Mouse (Mus musculus) T-helper 2 cell (primary cell): Measurements from ENCODE around the gene Nupr1.

Source experiments
- in situ Hi-C: fragments of 300-600 bp; cut with MboI, MseI; formaldehyde crosslinking; loops from one replicate; pipeline ENCODE4 v1.15.1; 2025; ENCODE audit warnings: high pct_unique_total_duplicates

The Nupr1 gene

GRCm38 (mm10) chr7:126602650-126603049 is 28.0 kb downstream of the Nupr1 start:
- in situ Hi-C loops: no loop called here

- in situ Hi-C loops: no loop called here
Observed at GRCm38 (mm10) chr7:126601896-126602295, 28.8 kb downstream of the Nupr1 start.

- in situ Hi-C loops: loop anchor here (5.0 kb wide), 1 partner anchor 38 kb away; no protein-coding TSS in a partner anchor
Observed at GRCm38 (mm10) chr7:126598919-126599318, 31.7 kb downstream of the Nupr1 start.

- in situ Hi-C loops: loop anchor here (5.0 kb wide), 1 partner anchor 41 kb away; no protein-coding TSS in a partner anchor
Observed at GRCm38 (mm10) chr7:126596414-126596813, 34.2 kb downstream of the Nupr1 start.

GRCm38 (mm10) chr7:126595890-126596289 is 34.8 kb downstream of the Nupr1 start:
- in situ Hi-C loops: loop anchor here (5.0 kb wide), 1 partner anchor 41 kb away; no protein-coding TSS in a partner anchor

- in situ Hi-C loops: loop anchor here (5.0 kb wide), 1 partner anchor 42 kb away; no protein-coding TSS in a partner anchor
Observed at GRCm38 (mm10) chr7:126594862-126595561, 35.6 kb downstream of the Nupr1 start, which contains the start of gene Il27. Gene Il27 (minus strand): TSS chr7:126594941.

GRCm38 (mm10) chr7:126587779-126588178 is 42.9 kb downstream of the Nupr1 start:
- in situ Hi-C loops: no loop called here

GRCm38 (mm10) chr7:126586839-126587238 is 43.8 kb downstream of the Nupr1 start:
- in situ Hi-C loops: no loop called here

- in situ Hi-C loops: no loop called here
Observed at GRCm38 (mm10) chr7:126585717-126586116, 44.9 kb downstream of the Nupr1 start, which contains the start of gene Cln3. Gene Cln3 (minus strand): TSS chr7:126585817.

- in situ Hi-C loops: no loop called here
Observed at GRCm38 (mm10) chr7:126584506-126584977, 46.1 kb downstream of the Nupr1 start, which contains the start of gene Apobr. Gene Apobr (plus strand): TSS chr7:126584942.

GRCm38 (mm10) chr7:126583761-126584160 is 46.9 kb downstream of the Nupr1 start:
- in situ Hi-C loops: no loop called here

- in situ Hi-C loops: no loop called here
Observed at GRCm38 (mm10) chr7:126583251-126583709, 47.4 kb downstream of the Nupr1 start.

- in situ Hi-C loops: no loop called here
Observed at GRCm38 (mm10) chr7:126582759-126583158, 47.9 kb downstream of the Nupr1 start.

- in situ Hi-C loops: no loop called here
Observed at GRCm38 (mm10) chr7:126581661-126582060, 49.0 kb downstream of the Nupr1 start.

GRCm38 (mm10) chr7:126579172-126579571 is 51.5 kb downstream of the Nupr1 start:
- in situ Hi-C loops: loop anchor here (5.0 kb wide), 1 partner anchor 48 kb away; no protein-coding TSS in a partner anchor

GRCm38 (mm10) chr7:126576946-126577345 is 53.7 kb downstream of the Nupr1 start:
- in situ Hi-C loops: loop anchor here (5.0 kb wide), 1 partner anchor 50 kb away; no protein-coding TSS in a partner anchor
